Mouse (Mus musculus): ENCODE results near the gene Foxo3. TPM values are rescaled to one million over a fixed set of nuclear protein-coding genes. Genes with fewer than 3 reads are reported as not detected.

The Foxo3 gene
- polyA plus RNA-seq, 1 experiment: 76.6 TPM

DNA sequence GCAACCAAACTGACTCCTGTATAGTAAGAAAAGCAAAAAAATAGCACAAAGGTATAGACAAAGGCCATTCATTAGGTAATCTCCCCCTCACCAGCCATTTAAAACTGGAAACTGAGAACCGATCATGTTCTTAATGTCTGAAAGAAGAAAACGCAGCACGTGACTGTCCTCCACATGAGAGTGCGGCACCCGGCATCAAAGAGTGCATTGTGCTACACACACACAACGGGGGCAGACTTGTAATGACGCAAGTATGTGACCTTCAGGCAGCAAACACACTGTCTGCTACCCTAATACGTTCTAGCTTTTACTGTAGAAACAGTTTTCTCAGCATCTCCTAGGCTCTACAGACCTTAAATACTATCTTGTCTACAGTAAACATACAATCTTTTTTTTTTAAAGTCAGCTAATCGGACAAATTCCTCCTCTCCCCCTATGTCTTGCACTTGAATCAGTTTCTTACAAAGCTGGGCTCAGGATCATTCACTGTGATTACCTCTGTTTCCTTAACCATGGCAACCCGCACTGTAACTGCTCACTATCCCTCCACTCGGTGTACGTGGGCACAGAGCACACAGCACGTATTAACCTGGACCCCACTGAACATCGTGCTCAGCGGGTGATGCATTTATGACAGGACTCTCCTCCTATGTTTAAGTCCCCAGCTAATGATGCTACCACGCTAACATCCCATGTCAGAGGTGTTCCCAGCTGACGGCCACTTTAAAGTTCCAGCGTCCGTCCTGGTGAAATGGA is 55.2 kb downstream of the Foxo3 start:
- DNase-seq: no peak
- peaks cover 26% of the 10 kb centered on the region for H3K4me1 ChIP-seq (replicated peaks; ENCODE audit: control insufficient read depth, insufficient read depth, low read length)
- no peaks in the 10 kb centered on the region for H3K27me3 ChIP-seq (ENCODE audit: control insufficient read depth, insufficient read depth, low read length)
- no peaks in the 10 kb centered on the region for H3K36me3 ChIP-seq (ENCODE audit: control insufficient read depth, insufficient read depth, low read length)
- 93% methylated on average over 19 of the region's 19 CpGs for WGBS
- H3K27ac ChIP-seq (ENCODE audit: control insufficient read depth, insufficient read depth, low read length): no peak overlapping the region
- H3K4me3 ChIP-seq (ENCODE audit: control insufficient read depth, insufficient read depth, low read length): no peak overlapping the region
- TF ChIP-seq CTCF (IDR thresholded peaks at IDR 0.05; ENCODE audit: borderline replicate concordance, control insufficient read depth, extremely low read depth, insufficient read depth, low read length, poor library complexity) (no peak), POLR2A (IDR thresholded peaks at IDR 0.05; ENCODE audit: control insufficient read depth, extremely low read depth, insufficient read depth, low read length, poor library complexity) (no peak)

DNA sequence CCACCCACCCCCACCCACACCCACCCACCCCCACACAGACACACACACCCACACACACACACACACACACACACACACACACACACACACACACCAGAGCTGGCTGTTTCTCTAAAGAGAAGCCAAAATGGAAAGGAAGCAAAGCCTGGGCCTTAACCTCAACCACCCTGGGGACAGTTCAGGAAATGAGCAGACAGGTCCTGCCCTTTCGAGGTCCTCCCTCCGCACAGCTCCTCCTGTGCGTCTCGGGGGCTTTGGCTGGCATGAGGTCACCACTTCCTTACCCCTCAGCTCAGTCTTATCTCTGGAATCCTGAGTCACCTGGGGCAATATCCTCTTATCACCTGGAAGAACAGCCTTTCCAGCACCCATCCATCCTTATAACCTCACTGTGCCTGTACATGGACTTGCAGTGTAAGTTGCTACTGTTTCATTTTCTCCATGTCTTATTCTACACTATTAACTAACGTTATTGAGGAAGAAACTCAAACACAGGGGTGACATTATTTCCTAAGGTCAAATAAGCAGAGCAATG is 56.1 kb downstream of the Foxo3 start:
- no peaks in the 10 kb centered on the region for H3K36me3 ChIP-seq (ENCODE audit: control insufficient read depth, insufficient read depth, low read length)
- TF ChIP-seq CTCF (IDR thresholded peaks at IDR 0.05; ENCODE audit: borderline replicate concordance, control insufficient read depth, extremely low read depth, insufficient read depth, low read length, poor library complexity): no peak
- WGBS: 16% methylated on average over 5 of the region's 5 CpGs

DNA sequence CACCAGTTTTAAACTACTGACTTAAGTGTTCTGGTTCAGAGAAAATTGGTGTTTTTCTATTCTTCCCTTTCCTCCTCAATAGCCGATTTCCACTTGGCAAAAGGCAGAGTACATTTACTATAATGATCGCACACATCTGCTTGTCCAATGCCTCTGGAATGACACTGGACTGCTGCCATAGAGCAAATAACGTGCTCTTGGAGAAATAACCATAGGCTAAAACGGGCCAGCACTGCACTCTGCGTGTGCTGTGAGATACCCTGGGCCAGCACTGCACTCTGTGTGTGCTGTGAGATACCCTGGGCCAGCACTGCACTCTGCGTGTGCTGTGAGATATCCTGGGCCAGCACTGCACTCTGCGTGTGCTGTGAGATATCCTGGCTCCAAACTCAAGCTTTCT is 65.1 kb downstream of the Foxo3 start:
- Histone ChIP-seq H3K4me1 (replicated peaks; ENCODE audit: control insufficient read depth, insufficient read depth, low read length) (0 out of 2 replicates have a peak, but pooled peaks cover 2% of the 10 kb centered on the region), H3K27ac (ENCODE audit: control insufficient read depth, insufficient read depth, low read length) (no peak overlapping the region), H3K36me3 (ENCODE audit: control insufficient read depth, insufficient read depth, low read length) (no peaks in the 10 kb centered on the region), H3K4me3 (ENCODE audit: control insufficient read depth, insufficient read depth, low read length) (no peak overlapping the region), H3K27me3 (ENCODE audit: control insufficient read depth, insufficient read depth, low read length) (no peaks in the 10 kb centered on the region)
- 94% methylated on average over 7 of the region's 7 CpGs for WGBS
- no peak for DNase-seq
- TF ChIP-seq POLR2A (IDR thresholded peaks at IDR 0.05; ENCODE audit: control insufficient read depth, extremely low read depth, insufficient read depth, low read length, poor library complexity) (no peak), CTCF (IDR thresholded peaks at IDR 0.05; ENCODE audit: borderline replicate concordance, control insufficient read depth, extremely low read depth, insufficient read depth, low read length, poor library complexity) (no peak)

More for the DNA sequence above, 56.1 kb downstream of the Foxo3 start:
- Histone ChIP-seq H3K4me1 (replicated peaks; ENCODE audit: control insufficient read depth, insufficient read depth, low read length) (peaks cover 19% of the 10 kb centered on the region), H3K27ac (ENCODE audit: control insufficient read depth, insufficient read depth, low read length) (no peak overlapping the region), H3K27me3 (ENCODE audit: control insufficient read depth, insufficient read depth, low read length) (no peaks in the 10 kb centered on the region), H3K4me3 (ENCODE audit: control insufficient read depth, insufficient read depth, low read length) (no peak overlapping the region)
- peak; percentile 23 for DNase-seq

DNA sequence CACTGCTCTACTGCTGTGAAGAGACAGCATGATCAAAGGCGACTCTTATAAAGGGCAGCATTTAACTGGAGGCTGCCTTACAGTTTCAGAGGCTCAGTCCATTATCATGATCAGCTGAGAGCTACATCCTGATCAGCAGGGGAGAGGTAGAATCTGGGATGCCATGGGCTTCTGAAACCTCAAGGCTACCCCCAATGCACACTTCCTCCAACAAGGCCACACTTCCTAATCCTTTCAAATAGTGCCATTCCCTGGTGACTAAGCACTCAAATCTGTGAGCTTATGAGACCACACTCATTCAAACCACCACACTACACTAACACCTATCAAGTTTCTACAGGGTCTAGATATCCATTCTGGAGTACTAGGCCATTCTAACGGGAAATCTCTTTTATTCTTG is 65.9 kb downstream of the Foxo3 start:
- WGBS: 88% methylated on average over 2 of the region's 2 CpGs
- Histone ChIP-seq H3K4me1 (replicated peaks; ENCODE audit: control insufficient read depth, insufficient read depth, low read length) (0 out of 2 replicates have a peak, but pooled peaks cover 2% of the 10 kb centered on the region), H3K36me3 (ENCODE audit: control insufficient read depth, insufficient read depth, low read length) (no peaks in the 10 kb centered on the region)

DNA sequence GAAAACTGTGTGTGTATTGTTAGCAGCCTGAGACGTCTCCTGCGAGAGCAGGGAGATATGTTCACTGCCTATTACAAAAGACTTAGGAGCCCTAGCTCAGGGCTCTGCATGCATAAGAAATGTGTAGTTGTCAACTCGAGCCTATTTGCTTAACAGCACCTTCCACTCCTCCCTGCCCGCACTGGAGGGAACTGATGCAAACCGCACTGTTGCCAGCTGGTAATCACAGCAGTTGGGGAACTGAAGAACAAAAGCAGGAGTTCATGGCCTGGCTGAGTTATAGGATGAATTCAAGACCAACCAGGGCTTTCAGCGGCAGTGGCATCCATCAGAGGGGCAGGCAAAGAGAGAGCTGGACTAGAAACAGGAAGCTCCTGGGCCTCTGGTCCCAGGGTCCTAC is 66.7 kb downstream of the Foxo3 start:
- DNase-seq: no peak
- Histone ChIP-seq H3K36me3 (ENCODE audit: control insufficient read depth, insufficient read depth, low read length) (no peaks in the 10 kb centered on the region), H3K27ac (ENCODE audit: control insufficient read depth, insufficient read depth, low read length) (no peak overlapping the region), H3K27me3 (ENCODE audit: control insufficient read depth, insufficient read depth, low read length) (no peaks in the 10 kb centered on the region), H3K4me3 (ENCODE audit: control insufficient read depth, insufficient read depth, low read length) (no peak overlapping the region), H3K4me1 (replicated peaks; ENCODE audit: control insufficient read depth, insufficient read depth, low read length) (0 out of 2 replicates have a peak, but pooled peaks cover 2% of the 10 kb centered on the region)
- WGBS: 94% methylated on average over 6 of the region's 6 CpGs
- no peak for TF ChIP-seq POLR2A (IDR thresholded peaks at IDR 0.05; ENCODE audit: control insufficient read depth, extremely low read depth, insufficient read depth, low read length, poor library complexity)
- TF ChIP-seq CTCF (IDR thresholded peaks at IDR 0.05; ENCODE audit: borderline replicate concordance, control insufficient read depth, extremely low read depth, insufficient read depth, low read length, poor library complexity): no peak

More for the DNA sequence above, 65.9 kb downstream of the Foxo3 start:
- no peak for DNase-seq
- TF ChIP-seq CTCF (IDR thresholded peaks at IDR 0.05; ENCODE audit: borderline replicate concordance, control insufficient read depth, extremely low read depth, insufficient read depth, low read length, poor library complexity) (no peak), POLR2A (IDR thresholded peaks at IDR 0.05; ENCODE audit: control insufficient read depth, extremely low read depth, insufficient read depth, low read length, poor library complexity) (no peak)
- H3K27me3 ChIP-seq (ENCODE audit: control insufficient read depth, insufficient read depth, low read length): no peaks in the 10 kb centered on the region
- no peak overlapping the region for H3K4me3 ChIP-seq (ENCODE audit: control insufficient read depth, insufficient read depth, low read length)
- H3K27ac ChIP-seq (ENCODE audit: control insufficient read depth, insufficient read depth, low read length): no peak overlapping the region

DNA sequence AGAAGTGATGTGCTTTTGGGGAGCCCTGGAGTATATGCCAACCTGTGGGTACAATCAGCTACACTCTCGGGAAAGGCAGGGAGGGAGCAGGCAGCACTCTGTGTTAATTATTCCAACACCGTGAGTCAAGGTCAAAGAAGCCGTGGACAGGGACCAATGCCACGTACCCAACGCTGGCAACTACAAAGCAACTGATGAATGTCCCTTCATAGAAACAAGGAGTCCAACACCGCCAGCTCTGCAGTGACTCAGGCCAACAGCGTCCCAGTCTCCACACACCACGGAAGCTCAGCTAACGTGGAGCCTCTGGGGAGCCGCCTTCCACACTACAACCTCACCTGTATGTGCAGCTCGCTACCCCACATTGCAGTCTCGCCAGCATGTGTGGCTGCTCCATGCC is 68.9 kb downstream of the Foxo3 start:
- 0 out of 2 replicates have a peak, but pooled peaks cover 2% of the 10 kb centered on the region for H3K4me1 ChIP-seq (replicated peaks; ENCODE audit: control insufficient read depth, insufficient read depth, low read length)
- H3K36me3 ChIP-seq (ENCODE audit: control insufficient read depth, insufficient read depth, low read length): no peaks in the 10 kb centered on the region
- WGBS: 96% methylated on average over 12 of the region's 12 CpGs
- H3K27me3 ChIP-seq (ENCODE audit: control insufficient read depth, insufficient read depth, low read length): no peaks in the 10 kb centered on the region
- H3K4me3 ChIP-seq (ENCODE audit: control insufficient read depth, insufficient read depth, low read length): no peak overlapping the region
- no peak for DNase-seq
- no peak overlapping the region for H3K27ac ChIP-seq (ENCODE audit: control insufficient read depth, insufficient read depth, low read length)
- no peak for TF ChIP-seq POLR2A (IDR thresholded peaks at IDR 0.05; ENCODE audit: control insufficient read depth, extremely low read depth, insufficient read depth, low read length, poor library complexity)
- TF ChIP-seq CTCF (IDR thresholded peaks at IDR 0.05; ENCODE audit: borderline replicate concordance, control insufficient read depth, extremely low read depth, insufficient read depth, low read length, poor library complexity): no peak
